Mouse (Mus musculus) spleen, adult 2 months (tissue): ENCODE measurements around the gene Klhl29. TPM values are rescaled to one million over a fixed set of nuclear protein-coding genes. Genes with fewer than 3 reads are reported as not detected.

Experiments
- DNase-seq, 2 experiments: peaks; one replicate each; pipeline versions ENCODE4 v3.0.0 to v3.0.0-alpha.2; 2012 to 2021; ENCODE audit warnings: low spot score in 2 of 2, low read depth in 1 of 2
- H3K27ac ChIP-seq: fragments of 200-500 bp; 2 replicates; pipeline ENCODE4 v1.5.1; 2012; ENCODE audit warnings: low read length, inconsistent platforms; ENCODE audit not compliant: insufficient read depth
- H3K27me3 ChIP-seq: fragments of 200-500 bp; 2 replicates; pipeline ENCODE4 v1.6.1; 2012; ENCODE audit warnings: mild to moderate bottlenecking, moderate library complexity, low read length, inconsistent platforms; ENCODE audit not compliant: control insufficient read depth, insufficient read depth
- H3K36me3 ChIP-seq: fragments of 200-500 bp; 2 replicates; pipeline ENCODE4 v1.6.1; 2012; ENCODE audit warnings: mild to moderate bottlenecking, low read length, inconsistent platforms; ENCODE audit not compliant: control insufficient read depth, insufficient read depth
- H3K4me1 ChIP-seq: fragments of 200-500 bp; 2 replicates; pipeline ENCODE4 v1.6.1; 2011; ENCODE audit warnings: inconsistent platforms; ENCODE audit not compliant: control insufficient read depth, insufficient read depth, insufficient read length
- H3K4me3 ChIP-seq: fragments of 200-500 bp; 2 replicates; pipeline ENCODE4 v1.5.1; 2011; ENCODE audit warnings: mild to moderate bottlenecking, inconsistent platforms; ENCODE audit not compliant: insufficient read depth, insufficient read length; ENCODE audit errors: extremely low read depth
- CTCF ChIP-seq: fragments of 200-500 bp; IDR thresholded peaks from 2 replicates; pipeline ENCODE4 v1.5.1; 2011; ENCODE audit warnings: mild to moderate bottlenecking, inconsistent platforms; ENCODE audit not compliant: insufficient read depth, insufficient read length, insufficient replicate concordance; ENCODE audit errors: extremely low read depth
- POLR2A ChIP-seq: fragments of 200-500 bp; IDR thresholded peaks from 2 replicates; pipeline ENCODE4 v1.6.1; 2011; ENCODE audit warnings: low read depth, low read length, inconsistent platforms
- WGBS: fragments of 180-500 bp; shearing (Covaris S2); methylation state at CpG from one replicate; pipeline ENCODE4 v1.1.7; 2018; 5-methylcytosine and 5-hydroxymethylcytosine counted together
- polyA plus RNA-seq: library from polyadenylated mRNA; depleted of rRNA; stranded (reverse); fragments of >200 nt; gene quantifications from 2 replicates; pipeline ENCODE4 v1.2.3, GENCODE M21; 2012

Gene Klhl29
- polyA plus RNA-seq, 1 experiment: 6.4 TPM

DNA sequence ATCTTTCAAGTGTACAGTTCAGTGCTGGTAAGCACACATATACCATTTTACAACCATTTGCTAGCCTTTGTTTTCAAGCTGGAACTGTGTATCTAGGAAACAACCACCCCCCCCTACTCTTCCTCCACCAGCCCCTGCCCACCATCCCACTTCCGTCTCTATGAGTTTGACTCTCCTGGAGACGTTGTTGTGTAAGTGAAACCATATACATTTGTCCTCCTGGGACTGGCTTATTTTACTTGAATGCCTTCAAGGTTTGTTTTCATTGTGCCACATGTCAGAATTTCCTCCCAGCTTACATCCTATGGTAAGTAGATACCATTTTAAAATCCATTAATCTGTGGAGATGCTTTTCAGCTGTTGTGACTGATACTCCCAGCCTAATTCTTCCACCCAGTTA is 267.7 kb downstream of the Klhl29 start:
- Histone ChIP-seq H3K27ac (no peak overlapping the region), H3K36me3 (no peaks in the 10 kb centered on the region), H3K27me3 (no peaks in the 10 kb centered on the region), H3K4me1 (no peaks in the 10 kb centered on the region), H3K4me3 (no peak overlapping the region)
- 69% methylated on average over 2 of the region's 2 CpGs for WGBS
- no peak for DNase-seq
- TF ChIP-seq POLR2A (no peak), CTCF (no peak)

DNA sequence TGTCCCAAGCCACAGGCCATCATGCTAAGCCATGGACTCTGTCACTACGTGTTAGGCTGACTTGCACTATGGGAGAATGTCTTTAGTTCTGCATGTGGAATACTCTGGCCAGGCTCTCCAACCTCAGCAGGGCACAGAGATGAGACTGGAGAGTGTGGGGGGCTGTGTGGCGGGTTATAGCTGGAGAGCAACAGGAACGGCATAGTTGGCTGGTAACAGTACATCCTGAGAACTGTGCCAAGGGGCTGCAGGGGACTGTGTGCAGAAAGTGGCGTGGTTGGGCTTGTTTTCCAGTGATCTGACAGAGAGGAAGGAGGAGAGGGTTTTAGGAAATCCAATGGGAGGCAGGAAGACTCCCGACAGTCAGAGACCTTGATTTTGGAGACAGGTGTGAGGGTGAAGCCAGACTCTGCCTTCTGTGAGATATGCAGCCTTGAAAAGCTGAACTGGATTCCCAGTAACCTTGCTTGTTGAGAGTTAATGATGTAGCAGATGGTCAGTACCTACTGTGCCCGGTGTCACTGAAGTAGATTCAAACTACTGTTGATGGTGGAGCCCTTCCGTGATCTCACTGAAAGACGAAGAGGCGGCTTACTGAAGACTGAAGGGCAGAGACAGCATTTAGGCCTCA is 270.9 kb downstream of the Klhl29 start:
- 80% methylated on average over 9 of the region's 9 CpGs for WGBS
- Histone ChIP-seq H3K4me1 (no peaks in the 10 kb centered on the region), H3K27me3 (no peaks in the 10 kb centered on the region), H3K4me3 (no peak overlapping the region), H3K36me3 (no peaks in the 10 kb centered on the region), H3K27ac (no peak overlapping the region)
- TF ChIP-seq POLR2A (no peak), CTCF (no peak)
- no peak for DNase-seq

DNA sequence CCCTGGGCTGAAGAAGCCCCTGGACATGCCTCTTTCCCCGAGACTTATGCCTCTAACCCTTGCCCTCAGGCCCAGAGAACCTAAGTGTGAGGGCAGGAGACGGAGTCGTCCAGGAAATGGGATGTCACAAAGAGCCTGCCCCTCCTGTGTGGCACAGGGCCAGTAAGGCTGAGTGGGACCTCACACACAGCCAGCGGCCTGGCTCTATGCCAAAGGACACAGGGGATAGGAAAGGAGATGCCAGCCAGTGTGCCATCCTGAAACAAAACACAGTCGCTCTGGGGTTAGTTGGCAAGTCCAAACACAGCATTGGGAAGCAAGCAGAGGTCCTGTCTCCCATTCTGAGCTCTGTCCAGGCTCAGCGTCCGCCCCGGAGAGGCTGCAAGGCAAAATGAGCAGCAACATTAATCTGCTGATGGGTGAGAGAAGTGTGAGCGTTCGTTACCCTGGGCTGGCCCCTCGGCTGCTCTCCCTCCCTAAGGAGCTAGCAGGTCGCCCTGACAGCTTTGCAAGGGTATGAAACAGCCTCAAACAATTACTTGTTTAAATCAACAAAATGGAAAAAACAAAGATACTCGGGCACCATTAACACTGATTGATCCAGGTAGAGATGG is 274.0 kb downstream of the Klhl29 start:
- TF ChIP-seq POLR2A: no peak
- no peak for TF ChIP-seq CTCF
- 74% methylated on average over 13 of the region's 13 CpGs for WGBS
- Histone ChIP-seq H3K4me1 (no peaks in the 10 kb centered on the region), H3K4me3 (no peak overlapping the region), H3K27ac (no peak overlapping the region), H3K27me3 (no peaks in the 10 kb centered on the region), H3K36me3 (no peaks in the 10 kb centered on the region)
- no peak for DNase-seq

- Histone ChIP-seq H3K4me1 (no peaks in the 10 kb centered on the region), H3K27me3 (no peaks in the 10 kb centered on the region), H3K4me3 (no peak overlapping the region), H3K27ac (no peak overlapping the region), H3K36me3 (no peaks in the 10 kb centered on the region)
- no peak for TF ChIP-seq POLR2A
- TF ChIP-seq CTCF: no peak
- 85% methylated on average over 9 of the region's 9 CpGs for WGBS
- DNase-seq: no peak
Observed at GRCm38 (mm10) chr12:5099572-5099971, 275.9 kb downstream of the Klhl29 start.

DNA sequence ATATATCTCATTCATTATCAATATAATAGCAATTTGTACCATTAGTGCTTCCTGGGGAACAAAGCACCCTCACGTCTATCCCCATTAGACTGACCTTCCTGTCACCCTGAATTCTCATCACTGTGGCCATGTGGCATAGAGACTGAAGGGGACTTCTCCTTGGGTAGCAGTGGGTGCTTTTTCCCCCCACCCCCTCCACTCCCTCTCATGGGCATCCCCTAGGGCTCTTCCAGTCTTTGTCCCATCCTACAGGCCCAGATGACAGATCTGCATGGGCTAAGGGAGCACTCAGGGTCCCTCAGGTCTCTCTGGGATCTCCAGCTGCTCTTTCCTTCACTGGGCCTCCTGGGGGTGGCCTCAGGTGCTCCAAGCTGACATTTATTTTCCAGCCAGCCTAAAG is 286.8 kb downstream of the Klhl29 start:
- no peak for DNase-seq
- WGBS: 57% methylated on average over 1 of the region's 1 CpGs
- H3K4me1 ChIP-seq: no peaks in the 10 kb centered on the region
- no peaks in the 10 kb centered on the region for H3K27me3 ChIP-seq
- H3K4me3 ChIP-seq: no peak overlapping the region
- H3K36me3 ChIP-seq: no peaks in the 10 kb centered on the region
- no peak overlapping the region for H3K27ac ChIP-seq
- TF ChIP-seq POLR2A (no peak), CTCF (no peak)

- H3K27ac ChIP-seq: no peak overlapping the region
- no peaks in the 10 kb centered on the region for H3K36me3 ChIP-seq
- DNase-seq: no peak
- H3K4me1 ChIP-seq: no peaks in the 10 kb centered on the region
- 45% methylated on average over 10 of the region's 10 CpGs for WGBS
- H3K4me3 ChIP-seq: no peak overlapping the region
- no peaks in the 10 kb centered on the region for H3K27me3 ChIP-seq
- TF ChIP-seq POLR2A (no peak), CTCF (no peak)
Observed at GRCm38 (mm10) chr12:5087787-5088519, 287.5 kb downstream of the Klhl29 start.
